Mouse (Mus musculus): ENCODE measurements around the gene Kdm5b.

DNA sequence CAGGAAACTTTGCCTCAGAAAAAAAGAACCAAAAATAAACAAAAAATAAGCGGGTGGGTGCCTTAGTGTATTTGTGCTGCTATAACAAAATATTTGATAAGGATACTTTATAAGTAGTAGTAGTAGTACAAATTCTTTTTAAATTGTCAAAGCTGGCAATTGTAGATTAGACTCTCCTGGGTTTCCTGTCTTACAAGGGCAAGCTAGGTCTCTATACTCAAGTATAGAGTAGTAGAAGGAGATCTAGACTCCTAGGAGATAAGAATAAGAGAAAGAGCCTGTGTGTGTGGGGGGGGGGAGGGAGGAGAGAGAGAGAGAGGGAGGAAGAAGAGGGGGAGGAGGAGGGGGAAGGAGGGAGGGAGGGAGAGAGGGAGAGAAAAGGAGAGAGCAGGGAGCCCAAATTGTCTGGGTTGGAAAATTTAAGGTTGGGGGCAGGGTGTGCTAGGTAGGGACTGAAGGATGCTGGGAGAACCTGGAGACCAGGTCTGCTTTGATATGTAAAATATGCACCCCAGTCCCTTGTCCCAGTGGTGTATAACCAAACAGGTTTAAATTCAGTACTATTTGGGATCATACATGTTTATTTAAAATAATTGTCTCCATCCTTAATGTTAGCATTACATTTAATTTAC, 13.4 kb downstream of the Kdm5b start:
- TF ChIP-seq ZC3H11A (IDR thresholded peaks at IDR 0.05; ENCODE audit: borderline replicate concordance, low read depth, low read length) (no peak), CHD2 (IDR thresholded peaks at IDR 0.05; ENCODE audit: low read depth, low read length) (no peak), HCFC1 (IDR thresholded peaks at IDR 0.05; ENCODE audit: borderline replicate concordance, insufficient read depth, low read length) (no peak), MAFK (IDR thresholded peaks at IDR 0.05; ENCODE audit: insufficient read depth, low read depth, low read length) (no peak)
